Comparison of ENCODE assay signal across 17 mouse cellular contexts in the genomic region with DNA sequence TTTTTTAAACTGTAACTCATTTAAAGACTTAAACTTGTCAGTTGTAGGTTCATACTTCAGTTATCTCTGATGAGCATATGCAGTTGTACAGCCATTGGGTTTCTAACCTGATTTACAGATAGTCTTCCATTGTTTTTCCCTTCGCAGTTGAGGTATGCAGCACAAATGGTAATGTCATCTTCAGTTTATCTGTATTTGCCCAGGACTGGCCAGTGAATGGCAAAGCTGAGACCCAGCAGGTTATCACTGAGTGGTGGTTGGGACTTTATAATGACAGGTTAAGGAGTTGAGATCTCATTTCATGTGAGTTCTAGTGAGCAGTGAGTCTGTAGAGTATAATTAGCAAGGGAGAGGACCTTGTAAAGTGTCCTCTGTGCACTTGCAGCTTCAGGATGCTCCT.
"Had no signal": no experiment of that assay in that cellular context is flagged by ENCODE, and none has a peak within 500 bp of the region (broad histone marks: within the 10 kb centered on the region; RNA-seq: fewer than 3 reads in every experiment).

No protein-coding gene starts in this region.

- H3K4me3 ChIP-seq: limb, embryonic 13.5 days; midbrain, embryonic 15.5 days; neural tube, embryonic 12.5 days; stomach, embryonic 15.5 days had no signal

- H3K4me2 ChIP-seq: limb, embryonic 13.5 days; midbrain, embryonic 11.5 days; midbrain, embryonic 15.5 days; neural tube, embryonic 12.5 days; stomach, embryonic 15.5 days had no signal

- H3K9me3 ChIP-seq: limb, embryonic 13.5 days; midbrain, embryonic 15.5 days; neural tube, embryonic 12.5 days; stomach, embryonic 15.5 days had no signal

- H3K36me3 ChIP-seq: limb, embryonic 13.5 days; midbrain, embryonic 15.5 days; neural tube, embryonic 12.5 days; stomach, embryonic 15.5 days had no signal

- H3K4me1 ChIP-seq: neural tube, embryonic 12.5 days had no signal

- H3K27me3 ChIP-seq: limb, embryonic 13.5 days; midbrain, embryonic 15.5 days; neural tube, embryonic 12.5 days; stomach, embryonic 15.5 days had no signal

- H3K9ac ChIP-seq: limb, embryonic 13.5 days; midbrain, embryonic 15.5 days; neural tube, embryonic 12.5 days; stomach, embryonic 15.5 days had no signal

- DNase-seq: kidney, adult 8-10 months; kidney, postnatal 25 days; layer of hippocampus, adult 9-11 months; left cerebral cortex, postnatal 4 days; lung, adult 18-20 months; lung, postnatal 36 days; right cerebral cortex, postnatal 4 days; spleen, adult 18-20 months; thymus, adult 2 months; thymus, postnatal 25 days had no signal

- ATAC-seq: intestine, postnatal 0 days; lung, postnatal 0 days; midbrain, embryonic 15.5 days had no signal

- H3K27ac ChIP-seq: limb, embryonic 13.5 days; midbrain, embryonic 15.5 days; neural tube, embryonic 12.5 days; stomach, embryonic 15.5 days had no signal
